Mouse (Mus musculus): ENCODE results near the gene Plxnb3. TPM values are rescaled to one million over a fixed set of nuclear protein-coding genes. Genes with fewer than 3 reads are reported as not detected.

Gene Plxnb3
- polyA plus RNA-seq, 1 experiment from 2014 or later: 0.90 TPM

GRCm38 (mm10) chrX:73798502-73798901, 41.6 kb downstream of the Plxnb3 start:
- Histone ChIP-seq H3K27ac (ENCODE audit: low read depth, low read length) (no peak overlapping the region), H3K9me3 (ENCODE audit: control insufficient read depth, low read length) (no peaks in the 10 kb centered on the region), H3K27me3 (replicated peaks; ENCODE audit: control insufficient read depth, insufficient read depth, low read length) (no peaks in the 10 kb centered on the region), H3K9ac (ENCODE audit: low read depth, low read length) (no peak overlapping the region), H3K4me1 (ENCODE audit: control insufficient read depth, insufficient read depth, low read depth, low read length) (no peaks in the 10 kb centered on the region), H3K4me2 (ENCODE audit: low read length) (no peak overlapping the region), H3K4me3 (ENCODE audit: low read length) (no peak overlapping the region), H3K36me3 (ENCODE audit: control insufficient read depth, insufficient read depth, low read length) (no peaks in the 10 kb centered on the region)
- peak; percentile 61 for ATAC-seq
- 40% methylated on average over 7 of the region's 9 CpGs for WGBS

GRCm38 (mm10) chrX:73805814-73806213, 48.9 kb downstream of the Plxnb3 start:
- WGBS: 44% methylated on average over 1 of the region's 1 CpGs
- no peaks in the 10 kb centered on the region for H3K4me1 ChIP-seq (ENCODE audit: control insufficient read depth, insufficient read depth, low read depth, low read length)
- ATAC-seq: peak; percentile 64
- no peaks in the 10 kb centered on the region for H3K27me3 ChIP-seq (replicated peaks; ENCODE audit: control insufficient read depth, insufficient read depth, low read length)
- no peak overlapping the region for H3K9ac ChIP-seq (ENCODE audit: low read depth, low read length)
- H3K36me3 ChIP-seq (ENCODE audit: control insufficient read depth, insufficient read depth, low read length): no peaks in the 10 kb centered on the region
- H3K9me3 ChIP-seq (ENCODE audit: control insufficient read depth, low read length): no peaks in the 10 kb centered on the region
- H3K27ac ChIP-seq (ENCODE audit: low read depth, low read length): no peak overlapping the region
- no peak overlapping the region for H3K4me3 ChIP-seq (ENCODE audit: low read length)
- H3K4me2 ChIP-seq (ENCODE audit: low read length): no peak overlapping the region

DNA sequence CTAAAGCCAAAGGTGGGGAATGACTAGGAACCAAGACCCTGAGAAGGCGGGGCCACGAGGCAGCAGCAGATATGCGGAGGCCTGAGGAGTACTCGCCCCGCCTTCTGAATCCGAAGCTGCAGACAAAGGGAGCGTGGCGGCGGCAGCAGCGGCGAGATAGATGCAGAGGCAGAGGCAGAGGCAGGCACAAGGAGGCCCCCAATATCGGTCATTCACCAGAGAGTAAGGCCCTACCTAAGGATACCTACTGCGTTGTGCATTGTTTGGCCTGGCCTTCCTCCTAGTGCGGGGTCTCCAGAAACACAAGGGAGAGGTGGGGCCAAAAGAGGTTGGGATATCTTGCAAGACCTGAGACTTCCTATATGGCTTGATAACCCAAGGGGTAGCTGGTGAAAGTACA, 58.2 kb downstream of the Plxnb3 start:
- Histone ChIP-seq H3K4me1 (ENCODE audit: control insufficient read depth, insufficient read depth, low read depth, low read length) (no peaks in the 10 kb centered on the region), H3K9me3 (ENCODE audit: control insufficient read depth, low read length) (no peaks in the 10 kb centered on the region), H3K27me3 (replicated peaks; ENCODE audit: control insufficient read depth, insufficient read depth, low read length) (no peaks in the 10 kb centered on the region), H3K4me2 (ENCODE audit: low read length) (peak overlapping the region; percentile 46), H3K9ac (ENCODE audit: low read depth, low read length) (peak overlapping the region; percentile 61), H3K27ac (ENCODE audit: low read depth, low read length) (peak overlapping the region; percentile 62), H3K4me3 (ENCODE audit: low read length) (peak overlapping the region; percentile 25), H3K36me3 (ENCODE audit: control insufficient read depth, insufficient read depth, low read length) (no peaks in the 10 kb centered on the region)
- ATAC-seq: peak; percentile 89
- WGBS: 14% methylated on average over 14 of the region's 14 CpGs

DNA sequence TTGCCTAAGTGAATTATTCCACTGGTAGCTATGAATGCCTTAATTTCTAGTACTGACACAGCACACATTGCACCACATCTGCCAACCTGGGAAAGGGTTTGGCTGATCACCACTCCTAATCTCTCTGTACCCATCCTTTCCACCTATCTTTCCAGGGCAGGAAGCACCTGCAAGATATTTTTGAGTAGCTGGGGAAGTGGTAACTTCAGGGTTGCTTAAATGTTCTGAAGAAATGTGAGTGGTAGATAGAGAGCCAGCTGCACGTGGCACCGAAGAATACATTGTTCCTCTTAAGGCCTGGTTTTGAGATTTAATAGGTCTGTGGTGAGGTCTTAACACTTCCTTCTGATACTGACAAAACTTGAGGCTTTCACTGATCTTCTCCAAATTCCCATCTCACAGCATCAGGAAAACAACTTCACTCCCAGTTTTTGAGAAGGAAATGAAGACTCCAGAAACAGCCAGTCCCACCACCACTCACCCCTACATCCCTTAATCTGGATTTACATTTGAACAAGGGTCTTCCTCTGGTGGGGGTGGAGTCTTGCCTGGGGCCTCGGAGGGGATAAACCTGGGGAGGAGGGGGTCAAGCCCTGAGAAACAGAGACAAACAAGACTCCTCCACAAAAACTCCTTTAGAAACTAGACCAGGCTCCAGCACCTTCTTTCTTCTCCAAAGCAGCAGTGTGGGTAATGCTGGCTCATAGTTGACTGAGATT, 59.9 kb downstream of the Plxnb3 start:
- no peak for ATAC-seq

More for the DNA sequence above, 59.9 kb downstream of the Plxnb3 start:
- Histone ChIP-seq H3K4me2 (ENCODE audit: low read length) (no peak overlapping the region), H3K9ac (ENCODE audit: low read depth, low read length) (no peak overlapping the region), H3K4me1 (ENCODE audit: control insufficient read depth, insufficient read depth, low read depth, low read length) (0 out of 2 replicates have a peak, but pooled peaks cover under 1% of the 10 kb centered on the region), H3K36me3 (ENCODE audit: control insufficient read depth, insufficient read depth, low read length) (no peaks in the 10 kb centered on the region), H3K4me3 (ENCODE audit: low read length) (no peak overlapping the region), H3K27me3 (replicated peaks; ENCODE audit: control insufficient read depth, insufficient read depth, low read length) (no peaks in the 10 kb centered on the region), H3K9me3 (ENCODE audit: control insufficient read depth, low read length) (no peaks in the 10 kb centered on the region), H3K27ac (ENCODE audit: low read depth, low read length) (no peak overlapping the region)
- 55% methylated on average over 3 of the region's 3 CpGs for WGBS

Other genes starting within 250 kb of the Plxnb3 start
- 0.67 and 0.84 TPM in 2 replicates for gene Dusp9, start 117.7 kb upstream of the Plxnb3 start, polyA plus RNA-seq (2015; fragmentation: Nextera tagmentation; extraction: Ambion mirVana)
- gene Pnck, start 97.0 kb upstream of the Plxnb3 start, polyA plus RNA-seq (2015; fragmentation: Nextera tagmentation; extraction: Ambion mirVana): 176 and 194 TPM in 2 replicates
- 6.0 and 7.1 TPM in 2 replicates for gene Slc6a8, start 83.9 kb upstream of the Plxnb3 start, polyA plus RNA-seq (2015; fragmentation: Nextera tagmentation; extraction: Ambion mirVana)
- gene Bcap31, start 40.9 kb upstream of the Plxnb3 start, polyA plus RNA-seq (2015; fragmentation: Nextera tagmentation; extraction: Ambion mirVana): 144 and 154 TPM in 2 replicates
- gene Abcd1, start 40.5 kb upstream of the Plxnb3 start, polyA plus RNA-seq (2015; fragmentation: Nextera tagmentation; extraction: Ambion mirVana): 13.1 and 13.2 TPM in 2 replicates
- 1.9 and 4.4 TPM in 2 replicates for gene Srpk3, start 17.3 kb downstream of the Plxnb3 start, polyA plus RNA-seq (2015; fragmentation: Nextera tagmentation; extraction: Ambion mirVana)
- gene Idh3g, start 29.8 kb downstream of the Plxnb3 start, polyA plus RNA-seq (2015; fragmentation: Nextera tagmentation; extraction: Ambion mirVana): 275 and 285 TPM in 2 replicates
- gene Ssr4, start 29.9 kb downstream of the Plxnb3 start, polyA plus RNA-seq (2015; fragmentation: Nextera tagmentation; extraction: Ambion mirVana): 145 and 162 TPM in 2 replicates
- 3.1 and 4.0 TPM in 2 replicates for gene Pdzd4, start 67.9 kb downstream of the Plxnb3 start, polyA plus RNA-seq (2015; fragmentation: Nextera tagmentation; extraction: Ambion mirVana)
- 0.11 and 0.20 TPM in 2 replicates for gene Avpr2, start 135.0 kb downstream of the Plxnb3 start, polyA plus RNA-seq (2015; fragmentation: Nextera tagmentation; extraction: Ambion mirVana)
- gene L1cam, start 139.0 kb downstream of the Plxnb3 start, polyA plus RNA-seq (2015; fragmentation: Nextera tagmentation; extraction: Ambion mirVana): 109 and 139 TPM in 2 replicates
- gene Arhgap4, start 164.8 kb downstream of the Plxnb3 start, polyA plus RNA-seq (2015; fragmentation: Nextera tagmentation; extraction: Ambion mirVana): 2.7 TPM in 2 replicates
- gene Naa10, start 164.9 kb downstream of the Plxnb3 start, polyA plus RNA-seq (2015; fragmentation: Nextera tagmentation; extraction: Ambion mirVana): 89.5 and 92.9 TPM in 2 replicates
- gene Renbp, start 173.8 kb downstream of the Plxnb3 start, polyA plus RNA-seq (2015; fragmentation: Nextera tagmentation; extraction: Ambion mirVana): 15.2 and 16.8 TPM in 2 replicates
- gene Hcfc1, start 209.3 kb downstream of the Plxnb3 start, polyA plus RNA-seq (2015; fragmentation: Nextera tagmentation; extraction: Ambion mirVana): 38.1 and 44.2 TPM in 2 replicates

Data from hindbrain, embryonic 16.5 days (tissue).